Mouse (Mus musculus): ENCODE results near the gene Bmt2.

DNA sequence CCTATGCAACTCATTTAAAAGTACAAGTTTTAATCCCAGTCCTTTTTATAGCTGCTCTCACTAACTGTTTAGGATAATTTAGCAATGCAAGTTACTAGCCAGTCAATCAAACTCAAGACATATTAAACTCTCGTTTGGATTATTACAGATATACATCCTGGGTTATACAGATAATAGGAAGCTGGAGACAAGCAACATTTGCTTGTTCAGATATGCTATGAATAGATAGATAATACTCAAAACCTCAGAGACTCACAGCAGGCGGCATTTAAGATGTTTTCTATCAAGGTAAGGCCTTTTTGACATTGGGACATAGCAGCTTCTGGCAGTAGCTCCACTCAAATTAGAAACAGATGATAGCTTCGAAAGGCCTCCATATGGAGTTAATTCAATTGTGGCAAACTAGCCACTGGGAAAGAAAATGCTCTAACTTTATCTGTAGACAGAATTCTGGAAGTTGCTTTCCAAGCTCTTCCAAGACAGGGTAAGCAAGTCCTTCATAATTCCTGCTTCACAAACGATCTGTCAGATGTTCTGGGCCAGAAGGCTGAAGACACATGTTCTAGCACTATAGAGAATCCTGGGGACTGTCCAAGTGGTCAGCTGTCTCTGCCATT lies 84.9 kb downstream of the Bmt2 start:
- no peak for TF ChIP-seq CTCF (IDR thresholded peaks at IDR 0.05; ENCODE audit: low read depth, low read length)
- TF ChIP-seq POLR2A (IDR thresholded peaks at IDR 0.05; ENCODE audit: extremely low read depth, insufficient read depth, low read length), result no peak

All from liver, adult 2 months (tissue).